Mouse (Mus musculus): ENCODE measurements around the gene Fam198a.

Gene Fam198a

GRCm38 (mm10) chr9:121950418-121951113 lies at the start of gene Fam198a:
Gene Fam198a, plus strand, starts transcription at chr9:121950988.
- ATAC-seq (ENCODE audit: insufficient number of reproducible peaks, low FRiP score, low TSS enrichment) = 0 out of 2 replicates have a peak, but pooled peaks have one; percentile 26

- no peak for ATAC-seq (ENCODE audit: insufficient number of reproducible peaks, low FRiP score, low TSS enrichment)
Observed at GRCm38 (mm10) chr9:121901710-121902700, 48.8 kb upstream of the Fam198a start.

GRCm38 (mm10) chr9:121903476-121904305 lies 47.1 kb upstream of the Fam198a start:
- no peak for ATAC-seq (ENCODE audit: insufficient number of reproducible peaks, low FRiP score, low TSS enrichment)

GRCm38 (mm10) chr9:121904319-121904718 lies 46.5 kb upstream of the Fam198a start:
- ATAC-seq (ENCODE audit: insufficient number of reproducible peaks, low FRiP score, low TSS enrichment) = no peak

GRCm38 (mm10) chr9:121904946-121905345 lies 45.8 kb upstream of the Fam198a start:
- ATAC-seq (ENCODE audit: insufficient number of reproducible peaks, low FRiP score, low TSS enrichment) = no peak

GRCm38 (mm10) chr9:121905556-121906185 lies 45.1 kb upstream of the Fam198a start:
- ATAC-seq (ENCODE audit: insufficient number of reproducible peaks, low FRiP score, low TSS enrichment) = no peak

- no peak for ATAC-seq (ENCODE audit: insufficient number of reproducible peaks, low FRiP score, low TSS enrichment)
Observed at GRCm38 (mm10) chr9:121906456-121906855, 44.3 kb upstream of the Fam198a start.

GRCm38 (mm10) chr9:121907356-121908070 lies 43.3 kb upstream of the Fam198a start:
- ATAC-seq (ENCODE audit: insufficient number of reproducible peaks, low FRiP score, low TSS enrichment) = no peak

- no peak for ATAC-seq (ENCODE audit: insufficient number of reproducible peaks, low FRiP score, low TSS enrichment)
Observed at GRCm38 (mm10) chr9:121908321-121908720, 42.5 kb upstream of the Fam198a start.

GRCm38 (mm10) chr9:121909635-121910034 lies 41.2 kb upstream of the Fam198a start:
- ATAC-seq (ENCODE audit: insufficient number of reproducible peaks, low FRiP score, low TSS enrichment) = no peak

GRCm38 (mm10) chr9:121911196-121911595 lies 39.6 kb upstream of the Fam198a start:
- no peak for ATAC-seq (ENCODE audit: insufficient number of reproducible peaks, low FRiP score, low TSS enrichment)

GRCm38 (mm10) chr9:121912786-121913185 lies 38.0 kb upstream of the Fam198a start:
- ATAC-seq (ENCODE audit: insufficient number of reproducible peaks, low FRiP score, low TSS enrichment) = no peak

GRCm38 (mm10) chr9:121914226-121914757 lies 36.5 kb upstream of the Fam198a start:
- no peak for ATAC-seq (ENCODE audit: insufficient number of reproducible peaks, low FRiP score, low TSS enrichment)

GRCm38 (mm10) chr9:121915056-121915455 lies 35.7 kb upstream of the Fam198a start:
- no peak for ATAC-seq (ENCODE audit: insufficient number of reproducible peaks, low FRiP score, low TSS enrichment)

GRCm38 (mm10) chr9:121916102-121916501 lies 34.7 kb upstream of the Fam198a start, which contains the start of gene Cyp8b1:
Gene Cyp8b1, minus strand, starts transcription at chr9:121916305.
- no peak for ATAC-seq (ENCODE audit: insufficient number of reproducible peaks, low FRiP score, low TSS enrichment)

- ATAC-seq (ENCODE audit: insufficient number of reproducible peaks, low FRiP score, low TSS enrichment) = no peak
Observed at GRCm38 (mm10) chr9:121919027-121919501, 31.7 kb upstream of the Fam198a start.

- no peak for ATAC-seq (ENCODE audit: insufficient number of reproducible peaks, low FRiP score, low TSS enrichment)
Observed at GRCm38 (mm10) chr9:121923443-121923842, 27.3 kb upstream of the Fam198a start.

- no peak for ATAC-seq (ENCODE audit: insufficient number of reproducible peaks, low FRiP score, low TSS enrichment)
Observed at GRCm38 (mm10) chr9:121923906-121924305, 26.9 kb upstream of the Fam198a start.

All from cerebellum, adult (tissue).